Mouse (Mus musculus) midbrain, embryonic 14.5 days (tissue): Measurements from ENCODE around the gene Il17rd. TPM values are rescaled to one million over a fixed set of nuclear protein-coding genes. Genes with fewer than 3 reads are reported as not detected.

Experiments used
- ATAC-seq: fragments of 200-750 bp; cut with Nextera tagmentation; 2 replicates; pipeline ENCODE4 v1.8.0; 2017; ENCODE audit warnings: moderate number of reproducible peaks, moderate library complexity; ENCODE audit not compliant: low FRiP score, low TSS enrichment
- DNase-seq: peaks from one replicate; pipeline ENCODE4 v3.0.0-alpha.2; 2015
- H3K27ac ChIP-seq: fragments of 300-500 bp; sonication (generic); replicated peaks from 2 replicates; pipeline ENCODE4 v1.5.1; 2014; ENCODE audit warnings: mild to moderate bottlenecking, low read depth, low read length, moderate library complexity
- H3K27me3 ChIP-seq: fragments of 300-500 bp; sonication (generic); 2 replicates; pipeline ENCODE4 v1.6.1; 2014; ENCODE audit warnings: low read length, control low read depth, mixed read lengths; ENCODE audit not compliant: control insufficient read depth, insufficient read depth
- H3K36me3 ChIP-seq: fragments of 300-500 bp; sonication (generic); 2 replicates; pipeline ENCODE4 v1.6.1; 2014; ENCODE audit warnings: low read length, control low read depth; ENCODE audit not compliant: control insufficient read depth, insufficient read depth
- H3K4me1 ChIP-seq: fragments of 300-500 bp; sonication (generic); 2 replicates; pipeline ENCODE4 v1.6.1; 2014; ENCODE audit warnings: mild to moderate bottlenecking, antibody characterized with exemption, low read length, control low read depth; ENCODE audit not compliant: control insufficient read depth, insufficient read depth
- H3K4me2 ChIP-seq: fragments of 300-500 bp; sonication (generic); 2 replicates; pipeline ENCODE4 v1.6.1; 2014; ENCODE audit warnings: mild to moderate bottlenecking, low read length, moderate library complexity
- H3K4me3 ChIP-seq: fragments of 300-500 bp; sonication (generic); replicated peaks from 2 replicates; pipeline ENCODE4 v1.5.1; 2014; ENCODE audit warnings: low read depth, low read length
- H3K9ac ChIP-seq: fragments of 300-500 bp; sonication (generic); replicated peaks from 2 replicates; pipeline ENCODE4 v1.6.1; 2014; ENCODE audit warnings: mild to moderate bottlenecking, low read length, moderate library complexity
- H3K9me3 ChIP-seq: fragments of 300-500 bp; sonication (generic); 2 replicates; pipeline ENCODE4 v1.6.1; 2016; ENCODE audit warnings: low read length, control low read depth, mixed read lengths; ENCODE audit not compliant: control insufficient read depth
- WGBS: fragments of 180-500 bp; shearing (Covaris S2); extraction: QIAGEN DNeasy Blood & Tissue Kit; methylation state at CpG from one replicate; pipeline ENCODE4 v1.1.7; 2014; 5-methylcytosine and 5-hydroxymethylcytosine counted together
- polyA plus RNA-seq: library from polyadenylated mRNA; unstranded; fragments of >200 nt; fragmentation: Nextera tagmentation; extraction: Ambion mirVana; gene quantifications from 2 replicates; pipeline ENCODE4 v1.2.1, GENCODE M21; 2014

Gene Il17rd
- 2.9 and 3.0 TPM in 2 replicates for polyA plus RNA-seq

DNA sequence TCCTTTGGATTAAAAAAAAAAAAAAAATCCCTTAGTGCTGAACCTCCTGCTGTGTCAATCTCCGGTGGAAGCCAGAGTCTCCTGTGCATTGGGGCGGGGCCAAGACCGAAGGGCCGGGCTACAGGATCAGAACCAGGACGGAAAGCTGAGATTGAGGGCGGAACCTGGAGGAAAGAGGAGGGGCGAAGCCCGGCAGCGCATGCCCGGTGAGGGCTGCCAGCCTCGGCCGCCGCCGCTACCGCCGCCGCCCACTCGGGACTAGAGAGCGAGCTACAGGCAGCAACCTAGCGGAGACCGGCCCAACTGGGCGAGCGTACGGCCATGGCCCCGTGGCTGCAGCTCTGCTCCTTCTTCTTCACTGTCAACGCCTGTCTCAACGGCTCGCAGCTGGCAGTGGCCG is at the start of gene Il17rd:
TSS of gene Il17rd (plus strand) at position 159 of the 400 bp plus-strand sequence.
- no peaks in the 10 kb centered on the region for H3K4me1 ChIP-seq
- DNase-seq, result peak; percentile 90

DNA sequence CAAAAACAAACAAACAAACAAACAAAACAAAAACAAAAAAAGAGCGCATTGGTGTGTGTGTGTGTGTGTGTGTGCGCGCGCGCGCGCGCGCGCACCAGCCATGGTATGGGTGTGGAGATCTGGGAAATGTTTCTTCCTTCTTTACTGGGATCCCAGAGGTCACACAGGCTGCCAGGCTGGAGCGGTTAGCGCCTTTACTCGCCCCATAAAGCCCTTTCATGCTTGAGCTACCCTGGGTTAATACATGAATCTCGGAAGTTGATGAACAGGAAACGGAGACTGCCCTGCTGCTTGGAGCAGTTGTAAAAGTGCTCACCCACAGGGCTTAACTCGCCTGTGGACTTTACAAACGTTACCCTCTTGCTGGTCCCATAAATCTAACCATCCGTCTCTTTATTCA is 47.1 kb upstream of the Il17rd start:
- Histone ChIP-seq H3K4me3 (no peak overlapping the region), H3K36me3 (no peaks in the 10 kb centered on the region), H3K9ac (no peak overlapping the region), H3K27me3 (no peaks in the 10 kb centered on the region), H3K4me1 (no peaks in the 10 kb centered on the region), H3K27ac (no peak overlapping the region), H3K9me3 (no peaks in the 10 kb centered on the region), H3K4me2 (no peak overlapping the region)
- ATAC-seq (no peak), DNase-seq (no peak)
- 65% methylated on average over 18 of the region's 18 CpGs for WGBS

More for the DNA sequence above, at the start of gene Il17rd:
- no peaks in the 10 kb centered on the region for H3K36me3 ChIP-seq
- H3K9me3 ChIP-seq, result no peaks in the 10 kb centered on the region
- WGBS, result 0% methylated on average over 29 of the region's 29 CpGs
- H3K4me2 ChIP-seq, result peak within 1 kb of the TSS; percentile 97
- H3K27me3 ChIP-seq, result peaks cover 14% of the 10 kb centered on the region; the same call in 1 of the 2 replicates
- ATAC-seq, result peak; percentile 90
- H3K4me3 ChIP-seq, result peak within 1 kb of the TSS; percentile 72
- peak within 1 kb of the TSS; percentile 72 for H3K27ac ChIP-seq
- peak within 1 kb of the TSS; percentile 77 for H3K9ac ChIP-seq

DNA sequence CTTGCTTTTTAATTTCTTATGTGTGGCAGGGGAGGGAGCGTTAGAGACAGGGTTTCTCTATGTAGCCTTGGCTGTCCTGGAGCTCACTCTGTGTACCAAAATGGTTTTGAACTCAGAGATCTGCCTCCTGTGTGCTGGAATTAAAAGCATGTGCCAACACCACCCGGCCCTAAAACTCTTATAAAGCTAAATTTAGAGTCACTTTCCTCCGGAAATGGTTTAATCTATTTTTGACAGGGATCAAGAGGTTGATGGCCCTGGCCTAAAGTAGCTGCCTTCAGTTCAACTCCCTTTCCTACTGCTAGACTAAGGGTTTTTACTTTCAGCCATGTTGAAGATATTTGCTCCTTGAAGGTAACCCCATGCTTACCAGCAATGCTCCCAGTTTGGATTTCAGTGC is 45.3 kb upstream of the Il17rd start:
- no peaks in the 10 kb centered on the region for H3K9me3 ChIP-seq
- H3K9ac ChIP-seq, result no peak overlapping the region
- ATAC-seq (no peak), DNase-seq (no peak)
- WGBS, result 73% methylated on average over 3 of the region's 3 CpGs
- H3K27ac ChIP-seq, result no peak overlapping the region
- no peak overlapping the region for H3K4me2 ChIP-seq
- H3K4me3 ChIP-seq, result no peak overlapping the region
- H3K4me1 ChIP-seq, result no peaks in the 10 kb centered on the region
- H3K36me3 ChIP-seq, result no peaks in the 10 kb centered on the region
- H3K27me3 ChIP-seq, result no peaks in the 10 kb centered on the region

DNA sequence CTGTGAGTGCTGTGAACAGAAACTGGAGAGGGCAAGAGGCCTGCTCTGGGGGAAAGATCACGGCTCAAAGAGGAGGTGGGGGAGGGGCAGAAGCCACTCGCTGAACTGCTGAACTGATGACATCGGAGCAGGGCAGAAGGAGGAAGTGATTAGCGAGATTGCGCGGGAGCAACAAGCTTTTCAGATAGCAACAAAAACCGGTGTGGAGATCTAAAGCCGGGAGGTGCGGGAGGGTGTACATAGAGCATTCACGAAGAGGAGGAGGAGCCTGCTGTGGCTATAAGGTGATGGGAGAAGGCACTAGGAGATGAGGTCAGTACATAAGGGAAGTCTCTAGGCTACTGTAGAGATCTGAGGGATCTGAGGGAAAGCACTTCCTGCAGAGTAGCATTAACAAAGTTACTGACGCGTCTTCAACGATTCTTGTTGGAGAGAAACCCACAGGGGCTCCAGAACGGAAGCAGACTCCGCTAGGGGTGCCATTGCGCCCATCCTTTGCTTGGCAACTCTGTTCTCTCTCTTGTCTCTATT is 44.5 kb upstream of the Il17rd start, which contains the start of gene Hesx1:
TSS of gene Hesx1 (plus strand) at position 206 of the 531 bp plus-strand sequence.
- Histone ChIP-seq H3K36me3 (no peaks in the 10 kb centered on the region), H3K27me3 (no peaks in the 10 kb centered on the region), H3K4me2 (peak within 1 kb of the TSS; percentile 54), H3K9ac (no peak within 1 kb of the TSS; the same call in 1 of the 2 replicates), H3K4me3 (peak within 1 kb of the TSS; percentile 26), H3K27ac (no peak within 1 kb of the TSS), H3K9me3 (no peaks in the 10 kb centered on the region), H3K4me1 (no peaks in the 10 kb centered on the region)
- ATAC-seq (no peak), DNase-seq (peak; percentile 54)
- 12% methylated on average over 16 of the region's 16 CpGs for WGBS

GRCm38 (mm10) chr14:26996257-26996656 is 42.5 kb upstream of the Il17rd start:
- no peak overlapping the region for H3K27ac ChIP-seq
- H3K9me3 ChIP-seq, result no peaks in the 10 kb centered on the region
- H3K27me3 ChIP-seq, result no peaks in the 10 kb centered on the region
- no peak overlapping the region for H3K4me3 ChIP-seq
- DNase-seq (no peak), ATAC-seq (no peak)
- H3K9ac ChIP-seq, result no peak overlapping the region
- H3K4me1 ChIP-seq, result no peaks in the 10 kb centered on the region
- no peak overlapping the region for H3K4me2 ChIP-seq
- no peaks in the 10 kb centered on the region for H3K36me3 ChIP-seq

GRCm38 (mm10) chr14:27000386-27000785 is 38.4 kb upstream of the Il17rd start:
- 7% methylated on average over 11 of the region's 11 CpGs for WGBS
- no peaks in the 10 kb centered on the region for H3K9me3 ChIP-seq
- no peak overlapping the region for H3K9ac ChIP-seq
- no peaks in the 10 kb centered on the region for H3K36me3 ChIP-seq
- H3K4me1 ChIP-seq, result no peaks in the 10 kb centered on the region
- DNase-seq (peak; percentile 8), ATAC-seq (no peak)
- no peaks in the 10 kb centered on the region for H3K27me3 ChIP-seq
- H3K27ac ChIP-seq, result no peak overlapping the region
- H3K4me3 ChIP-seq, result no peak overlapping the region
- no peak overlapping the region for H3K4me2 ChIP-seq

DNA sequence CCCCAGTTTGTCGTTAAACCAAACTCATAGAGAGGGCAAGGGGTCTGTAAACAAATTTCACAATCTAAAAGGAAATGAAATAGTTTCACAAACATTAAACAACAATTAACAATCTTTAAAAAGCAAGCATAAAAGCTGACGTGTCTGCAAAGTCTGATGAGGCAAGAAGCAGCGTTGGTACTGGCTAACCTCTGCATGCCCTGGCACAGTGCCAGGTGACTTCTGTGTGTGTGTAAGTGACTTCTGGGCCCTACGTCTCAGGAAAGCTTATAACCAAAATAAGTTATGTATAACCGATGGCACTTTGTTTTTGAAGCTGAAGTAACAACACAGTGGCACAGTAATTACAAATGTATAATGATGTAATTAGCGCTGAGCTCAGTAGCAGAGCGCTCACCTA is 33.8 kb upstream of the Il17rd start:
- Histone ChIP-seq H3K4me3 (no peak overlapping the region), H3K9ac (no peak overlapping the region), H3K4me2 (no peak overlapping the region), H3K4me1 (no peaks in the 10 kb centered on the region), H3K27me3 (no peaks in the 10 kb centered on the region), H3K9me3 (no peaks in the 10 kb centered on the region), H3K27ac (no peak overlapping the region), H3K36me3 (no peaks in the 10 kb centered on the region)
- DNase-seq, result peak; percentile 11
- WGBS, result 77% methylated on average over 7 of the region's 7 CpGs
- ATAC-seq, result no peak

DNA sequence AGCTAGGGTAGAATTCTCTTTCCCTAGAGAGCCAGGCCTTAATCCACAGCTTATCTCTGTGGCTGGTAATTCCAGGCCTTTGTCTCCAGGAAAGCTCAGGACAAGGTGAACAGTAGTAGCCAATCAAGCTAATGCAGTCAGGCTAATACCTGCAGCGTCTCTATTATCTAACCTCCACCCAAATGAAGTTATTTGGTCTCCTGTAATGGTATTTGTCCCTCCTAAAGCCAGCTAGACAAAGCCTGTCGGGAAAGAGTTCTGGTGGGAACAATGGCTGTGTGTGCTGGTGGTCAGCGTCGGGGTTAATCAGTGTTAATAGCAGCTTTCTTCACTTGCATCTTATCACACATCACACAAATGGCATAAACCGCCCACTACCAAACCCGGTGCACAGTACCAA is 32.8 kb upstream of the Il17rd start:
- ATAC-seq (no peak), DNase-seq (peak; percentile 14)
- Histone ChIP-seq H3K27ac (no peak overlapping the region), H3K4me2 (no peak overlapping the region), H3K27me3 (no peaks in the 10 kb centered on the region), H3K9me3 (no peaks in the 10 kb centered on the region), H3K4me1 (no peaks in the 10 kb centered on the region), H3K9ac (no peak overlapping the region), H3K36me3 (no peaks in the 10 kb centered on the region), H3K4me3 (no peak overlapping the region)
- WGBS, result 9% methylated on average over 6 of the region's 6 CpGs

DNA sequence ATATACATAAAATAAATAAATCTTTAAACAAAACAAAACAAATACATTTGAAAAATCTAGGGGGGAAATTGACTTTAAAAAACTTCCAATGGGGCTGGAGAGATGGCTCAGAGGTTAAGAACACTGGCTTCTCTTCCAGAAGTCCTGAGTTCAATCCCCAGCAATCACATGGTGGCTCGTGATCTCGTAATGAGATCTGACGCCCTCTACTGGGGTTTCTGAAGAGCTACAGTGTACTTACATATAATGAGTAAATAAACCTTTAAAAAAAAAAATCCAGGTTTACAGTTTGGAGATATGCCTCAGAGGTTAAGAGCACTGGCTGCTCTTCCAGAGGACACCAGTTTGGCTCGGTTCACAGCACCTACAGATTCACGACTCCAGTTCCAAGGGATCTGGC is 27.2 kb upstream of the Il17rd start:
- 80% methylated on average over 5 of the region's 5 CpGs for WGBS
- ATAC-seq, result no peak

More for the DNA sequence above, 27.2 kb upstream of the Il17rd start:
- H3K27ac ChIP-seq, result no peak overlapping the region
- no peaks in the 10 kb centered on the region for H3K4me1 ChIP-seq
- no peak overlapping the region for H3K4me3 ChIP-seq
- no peaks in the 10 kb centered on the region for H3K27me3 ChIP-seq
- no peak overlapping the region for H3K9ac ChIP-seq
- H3K36me3 ChIP-seq, result no peaks in the 10 kb centered on the region
- no peak for DNase-seq
- H3K9me3 ChIP-seq, result no peaks in the 10 kb centered on the region
- H3K4me2 ChIP-seq, result no peak overlapping the region
